Mouse (Mus musculus) forebrain, embryonic 14.5 days (tissue): Measurements from ENCODE around the gene Cdkl2. TPM values are rescaled to one million over a fixed set of nuclear protein-coding genes. Genes with fewer than 3 reads are reported as not detected.
A peak's percentile ranks its signal among the peaks of the same experiment; 100 is the strongest.

Experiments
- ATAC-seq: fragments of 200-750 bp; cut with Nextera tagmentation; 2 replicates; pipeline ENCODE4 v1.8.0; 2017; ENCODE audit warnings: mild to moderate bottlenecking, moderate library complexity
- DNase-seq: peaks from one replicate; pipeline ENCODE4 v3.0.0-alpha.2; 2015; ENCODE audit warnings: low spot score
- H3K27ac ChIP-seq: fragments of 300-500 bp; sonication (generic); 2 replicates; pipeline ENCODE4 v1.5.1; 2014; ENCODE audit warnings: low read depth, mild to moderate bottlenecking, control low read depth, low read length, moderate library complexity
- H3K27me3 ChIP-seq: fragments of 300-500 bp; sonication (generic); replicated peaks from 2 replicates; pipeline ENCODE4 v1.6.1; 2014; ENCODE audit warnings: low read length, control low read depth, mixed read lengths; ENCODE audit not compliant: control insufficient read depth, insufficient read depth
- H3K36me3 ChIP-seq: fragments of 300-500 bp; sonication (generic); 2 replicates; pipeline ENCODE4 v1.6.1; 2014; ENCODE audit warnings: low read length, control low read depth; ENCODE audit not compliant: control insufficient read depth, insufficient read depth
- H3K4me1 ChIP-seq: fragments of 300-500 bp; sonication (generic); 2 replicates; pipeline ENCODE4 v1.6.1; 2014; ENCODE audit warnings: antibody characterized with exemption, low read length, control low read depth; ENCODE audit not compliant: control insufficient read depth, insufficient read depth
- H3K4me2 ChIP-seq: fragments of 300-500 bp; sonication (generic); 2 replicates; pipeline ENCODE4 v1.6.1; 2014; ENCODE audit warnings: mild to moderate bottlenecking, control low read depth, low read length
- H3K4me3 ChIP-seq: fragments of 300-500 bp; sonication (generic); 2 replicates; pipeline ENCODE4 v1.5.1; 2014; ENCODE audit warnings: low read depth, low read length, control low read depth
- H3K9ac ChIP-seq: fragments of 300-500 bp; sonication (generic); 2 replicates; pipeline ENCODE4 v1.6.1; 2014; ENCODE audit warnings: mild to moderate bottlenecking, low read length, control low read depth, moderate library complexity
- H3K9me3 ChIP-seq: fragments of 300-500 bp; sonication (generic); replicated peaks from 2 replicates; pipeline ENCODE4 v1.6.1; 2016; ENCODE audit warnings: low read length, control low read depth, mixed read lengths; ENCODE audit not compliant: control insufficient read depth
- WGBS: fragments of 180-500 bp; shearing (Covaris S2); extraction: QIAGEN DNeasy Blood & Tissue Kit; methylation state at CpG from one replicate; pipeline ENCODE4 v1.1.7; 2014; 5-methylcytosine and 5-hydroxymethylcytosine counted together
- polyA plus RNA-seq: library from polyadenylated mRNA; unstranded; fragments of >200 nt; fragmentation: Nextera tagmentation; extraction: Ambion mirVana; gene quantifications from 2 replicates; pipeline ENCODE4 v1.2.1, GENCODE M21; 2014

The Cdkl2 gene
- polyA plus RNA-seq, 1 experiment from 2014 or later = 3.9 TPM

GRCm38 (mm10) chr5:91962639-91963440 is 80.8 kb downstream of the Cdkl2 start, which contains the start of gene Rchy1:
TSS of gene Rchy1 (minus strand) at chr5:91963068.
- H3K27ac ChIP-seq = peak within 1 kb of the TSS; percentile 98
- peak; percentile 97 for ATAC-seq
- peak; percentile 96 for DNase-seq
- peak within 1 kb of the TSS; percentile 82 for H3K9ac ChIP-seq
- peak within 1 kb of the TSS; percentile 55 for H3K4me2 ChIP-seq
- peaks cover 18% of the 10 kb centered on the region for H3K4me1 ChIP-seq
- under 1% methylated on average over 50 of the region's 65 CpGs for WGBS
- H3K9me3 ChIP-seq = no peaks in the 10 kb centered on the region
- H3K36me3 ChIP-seq = 0 out of 2 replicates have a peak, but pooled peaks cover under 1% of the 10 kb centered on the region
- peak within 1 kb of the TSS; percentile 68 for H3K4me3 ChIP-seq
- no peaks in the 10 kb centered on the region for H3K27me3 ChIP-seq

- Histone ChIP-seq H3K36me3 (peaks cover 4% of the 10 kb centered on the region), H3K4me1 (peaks cover 18% of the 10 kb centered on the region), H3K4me2 (peak overlapping the region; percentile 54), H3K27me3 (no peaks in the 10 kb centered on the region), H3K9me3 (no peaks in the 10 kb centered on the region), H3K27ac (peak overlapping the region; percentile 98), H3K9ac (peak overlapping the region; percentile 82), H3K4me3 (peak overlapping the region; percentile 68)
- DNase-seq = no peak
- ATAC-seq = peak; percentile 6; the same call in 1 of the 2 replicates
- WGBS = under 1% methylated on average over 14 of the region's 14 CpGs
These were observed 81.4 kb downstream of the Cdkl2 start for GRCm38 (mm10) chr5:91962259-91962638.

- H3K9ac ChIP-seq = peak overlapping the region; percentile 82
- 94% methylated on average over 1 of the region's 1 CpGs for WGBS
These were observed 82.3 kb downstream of the Cdkl2 start for GRCm38 (mm10) chr5:91961370-91961769.

DNA sequence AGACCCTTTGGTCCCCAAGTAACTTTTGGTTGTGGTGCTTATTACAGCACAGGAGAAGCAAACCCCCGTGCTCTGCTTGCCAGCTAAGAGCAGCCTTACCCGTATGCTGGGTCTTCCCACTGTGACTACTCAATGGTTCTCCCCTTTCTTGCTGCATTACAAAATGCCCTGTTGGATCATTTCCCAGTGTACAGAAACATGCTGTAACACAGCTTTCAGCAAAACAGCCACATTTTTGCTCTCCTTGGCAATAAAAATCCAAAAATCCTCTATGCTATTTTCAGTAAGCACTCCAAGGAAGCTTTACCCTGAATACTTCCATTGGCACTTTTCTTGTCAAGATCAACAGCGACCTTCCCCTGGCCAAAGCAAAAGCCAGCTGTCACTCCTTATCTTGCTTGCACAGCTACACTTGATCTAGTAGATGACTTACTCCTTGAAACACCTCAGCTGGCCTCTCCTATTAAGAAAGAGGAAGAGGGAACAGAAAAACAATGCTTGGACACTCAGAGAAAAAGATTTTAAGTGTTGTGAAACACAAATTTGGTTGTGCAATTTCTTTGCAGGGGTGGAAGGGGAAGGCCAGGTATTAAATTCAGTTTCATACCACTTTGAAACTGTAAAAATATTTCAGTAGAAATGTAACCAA is 83.0 kb downstream of the Cdkl2 start:
- Histone ChIP-seq H3K9ac (no peak overlapping the region), H3K9me3 (no peaks in the 10 kb centered on the region), H3K36me3 (peaks cover 15% of the 10 kb centered on the region), H3K4me3 (no peak overlapping the region), H3K4me2 (peak overlapping the region; percentile 54), H3K4me1 (peaks cover 18% of the 10 kb centered on the region), H3K27me3 (no peaks in the 10 kb centered on the region), H3K27ac (no peak overlapping the region)
- ATAC-seq (no peak), DNase-seq (no peak)
- WGBS = 57% methylated on average over 3 of the region's 3 CpGs

More at GRCm38 (mm10) chr5:91961370-91961769, 82.3 kb downstream of the Cdkl2 start:
- H3K4me3 ChIP-seq = peak overlapping the region; percentile 68
- no peak overlapping the region for H3K27ac ChIP-seq
- H3K36me3 ChIP-seq = peaks cover 12% of the 10 kb centered on the region
- H3K27me3 ChIP-seq = no peaks in the 10 kb centered on the region
- DNase-seq (no peak), ATAC-seq (no peak)
- no peaks in the 10 kb centered on the region for H3K9me3 ChIP-seq
- peak overlapping the region; percentile 54 for H3K4me2 ChIP-seq
- peaks cover 18% of the 10 kb centered on the region for H3K4me1 ChIP-seq

DNA sequence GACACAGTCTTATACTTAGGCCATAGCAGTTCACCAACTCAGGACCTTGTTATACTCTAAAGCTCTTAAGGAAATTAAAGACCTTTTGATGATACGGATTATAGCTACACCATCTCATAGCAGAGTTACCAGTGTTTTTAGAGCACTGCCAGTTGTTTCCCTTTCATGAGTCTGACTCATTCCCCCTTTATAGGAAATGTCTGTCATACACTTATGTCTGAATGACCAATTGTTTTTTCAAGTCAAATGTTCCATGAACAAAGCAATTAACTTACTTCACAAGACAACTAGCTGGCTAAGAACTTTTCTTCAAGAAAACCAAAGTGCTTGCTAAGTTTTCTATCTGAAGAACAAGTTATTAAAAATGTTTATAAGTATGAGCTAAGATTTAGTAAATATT is 83.7 kb downstream of the Cdkl2 start:
- Histone ChIP-seq H3K9me3 (no peaks in the 10 kb centered on the region), H3K4me3 (no peak overlapping the region), H3K9ac (no peak overlapping the region), H3K27me3 (no peaks in the 10 kb centered on the region), H3K27ac (no peak overlapping the region), H3K36me3 (peaks cover 18% of the 10 kb centered on the region), H3K4me1 (peaks cover 18% of the 10 kb centered on the region), H3K4me2 (no peak overlapping the region)
- no peak for DNase-seq
- ATAC-seq = no peak
- WGBS = 89% methylated on average over 1 of the region's 1 CpGs

DNA sequence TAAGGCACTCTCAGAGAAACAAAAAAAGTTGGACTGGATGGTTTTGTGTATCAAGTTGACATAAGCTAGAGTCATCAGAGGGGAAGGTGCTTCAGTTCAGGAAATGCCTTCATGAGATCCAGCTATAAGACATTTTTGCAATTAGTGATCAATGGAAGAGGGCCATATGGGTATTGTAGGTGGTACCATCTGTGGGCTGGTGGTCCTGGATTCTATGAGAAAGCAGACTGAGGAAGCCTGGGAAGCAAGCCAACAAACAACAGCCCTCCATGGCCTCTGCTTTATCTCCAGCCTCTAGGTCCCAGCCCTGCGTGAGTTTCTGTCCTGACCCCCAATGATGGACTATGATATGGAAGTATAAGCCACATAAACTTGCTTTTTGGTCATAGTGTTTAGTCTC is 84.6 kb downstream of the Cdkl2 start:
- Histone ChIP-seq H3K27ac (no peak overlapping the region), H3K9ac (no peak overlapping the region), H3K27me3 (no peaks in the 10 kb centered on the region), H3K9me3 (no peaks in the 10 kb centered on the region), H3K4me1 (peaks cover 18% of the 10 kb centered on the region), H3K4me2 (no peak overlapping the region), H3K36me3 (peaks cover 25% of the 10 kb centered on the region), H3K4me3 (no peak overlapping the region)
- DNase-seq (peak; percentile 31), ATAC-seq (no peak)
- WGBS = 76% methylated on average over 1 of the region's 1 CpGs

- DNase-seq (no peak), ATAC-seq (no peak)
- no peak overlapping the region for H3K4me3 ChIP-seq
- H3K27me3 ChIP-seq = no peaks in the 10 kb centered on the region
- no peaks in the 10 kb centered on the region for H3K9me3 ChIP-seq
- peaks cover 39% of the 10 kb centered on the region for H3K36me3 ChIP-seq
- H3K9ac ChIP-seq = no peak overlapping the region
- no peak overlapping the region for H3K4me2 ChIP-seq
- H3K27ac ChIP-seq = no peak overlapping the region
- 96% methylated on average over 3 of the region's 3 CpGs for WGBS
- peaks cover 16% of the 10 kb centered on the region for H3K4me1 ChIP-seq
These were observed 86.5 kb downstream of the Cdkl2 start for GRCm38 (mm10) chr5:91956991-91957760.
